Mouse (Mus musculus) layer of hippocampus, postnatal 25 days (tissue): ENCODE data around the gene Upk1b. TPM values are rescaled to one million over a fixed set of nuclear protein-coding genes. Genes with fewer than 3 reads are reported as not detected.

Experiments
- DNase-seq, 2 experiments: peaks; one replicate each; pipeline ENCODE4 v3.0.0; 2022; ENCODE audit warnings: mixed read lengths in 2 of 2, low spot score in 1 of 2; ENCODE audit errors: extremely low spot score in 1 of 2
- total RNA-seq, 2 experiments: library from RNA; stranded (reverse); gene quantifications; 2 replicates each; pipeline ENCODE4 v1.2.3; 2021

The Upk1b gene
- total RNA-seq, 2 experiments from 2014 or later, result 1.2 to 1.6 TPM

- no peak for DNase-seq
These were observed 71.5 kb downstream of the Upk1b start for GRCm38 (mm10) chr16:38728576-38729132.

- DNase-seq, result no peak
These were observed 75.2 kb downstream of the Upk1b start for GRCm38 (mm10) chr16:38724974-38725373.

- no peak for DNase-seq
These were observed 75.9 kb downstream of the Upk1b start for GRCm38 (mm10) chr16:38724256-38724655.

Other genes starting within 250 kb of the Upk1b start
- gene Tmem39a, start 241.6 kb downstream of the Upk1b start, total RNA-seq, result 10 to 100 TPM; 16.9 to 23.5 TPM
- gene Arhgap31, start 87.1 kb downstream of the Upk1b start, total RNA-seq, result 10 to 100 TPM; 18.1 to 18.7 TPM
- 10 to 100 TPM; 32.9 to 34.2 TPM for gene B4galt4, start 58.1 kb downstream of the Upk1b start, total RNA-seq
- gene 4930435E12Rik, start 28.4 kb upstream of the Upk1b start, total RNA-seq, result not detected
- gene Igsf11, start 92.3 kb upstream of the Upk1b start, total RNA-seq, result 10 to 100 TPM; 38.7 to 46.0 TPM